In the genomic region with DNA sequence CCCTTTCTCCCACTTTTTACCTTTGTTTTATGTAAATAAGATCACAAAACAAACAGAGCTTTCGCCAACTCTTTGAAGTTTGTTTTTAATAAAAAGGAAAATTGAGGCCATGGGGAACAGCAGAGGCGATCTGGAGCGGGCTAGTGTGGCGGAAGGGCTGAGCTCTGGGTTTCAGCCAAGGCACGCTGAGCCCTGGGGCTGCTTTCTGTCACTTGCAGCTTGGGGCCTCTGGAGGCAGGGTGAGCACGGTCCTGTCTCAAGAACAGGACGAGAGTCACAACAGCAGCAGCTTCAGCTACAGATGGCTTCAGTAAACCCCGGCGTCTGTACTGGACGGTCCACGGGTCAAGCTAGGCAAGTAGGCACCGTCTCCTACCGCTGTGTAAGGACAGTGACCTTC, we compare ENCODE assay signal across 9 mouse cellular contexts.
DNase-seq lines count a peak whose midpoint lies in the region; ATAC-seq lines count a peak whose summit lies in the region.
"Had no signal": no experiment of that assay in that cellular context is flagged by ENCODE, and none has a peak within 500 bp of the region (broad histone marks: within the 10 kb centered on the region; RNA-seq: fewer than 3 reads in every experiment).

No protein-coding gene starts in this region.

- H3K27me3 ChIP-seq in heart, embryonic 15.5 days = no peaks in the 10 kb centered on the region
- H3K27me3 ChIP-seq in midbrain, embryonic 10.5 days (ENCODE audit: low read depth, poor library complexity, severe bottlenecking) = no peaks in the 10 kb centered on the region; the same call in 1 of the 2 replicates

- peak; percentile 81 for ATAC-seq in heart, embryonic 15.5 days (replicated peaks; ENCODE audit: insufficient number of reproducible peaks, insufficient read depth, low FRiP score, low read depth)

- peak overlapping the region; percentile 43 for H3K4me2 ChIP-seq in heart, embryonic 15.5 days

- peak; percentile 48 for DNase-seq in right cerebral cortex, postnatal 4 days
- DNase-seq in right cerebral cortex, postnatal 36 days (ENCODE audit: low spot score in 2 of 2) = no peak
- DNase-seq in embryo, embryonic 11 days = peak; percentile 70
- peak; percentile 81 for DNase-seq in kidney, postnatal 10 days
- DNase-seq in midbrain, embryonic 10.5 days (ENCODE audit: low spot score) = peak; percentile 53
- DNase-seq in thymus, postnatal 0 days (ENCODE audit: low spot score) = no peak
- no peak for DNase-seq in thymus, postnatal 14 days

- no peak overlapping the region for H3K4me3 ChIP-seq in heart, embryonic 15.5 days
- no peak overlapping the region for H3K4me3 ChIP-seq in midbrain, embryonic 10.5 days

- WGBS in heart, embryonic 15.5 days = 12% methylated on average over 13 of the region's 13 CpGs
- WGBS in midbrain, embryonic 10.5 days = 39% methylated on average over 13 of the region's 13 CpGs

- no peaks in the 10 kb centered on the region for H3K9me3 ChIP-seq in heart, embryonic 15.5 days (replicated peaks)
- no peaks in the 10 kb centered on the region for H3K9me3 ChIP-seq in midbrain, embryonic 10.5 days (replicated peaks)

- H3K27ac ChIP-seq in heart, embryonic 15.5 days = peak overlapping the region; percentile 17; the same call in 1 of the 2 replicates
- H3K27ac ChIP-seq in midbrain, embryonic 10.5 days (replicated peaks) = peak overlapping the region; percentile 19; the same call in 1 of the 2 replicates
- H3K27ac ChIP-seq: macrophage had no signal

- H3K4me1 ChIP-seq in heart, embryonic 15.5 days (replicated peaks) = peaks cover 18% of the 10 kb centered on the region
- peaks cover 33% of the 10 kb centered on the region for H3K4me1 ChIP-seq in midbrain, embryonic 10.5 days

- H3K36me3 ChIP-seq in heart, embryonic 15.5 days = no peaks in the 10 kb centered on the region
- no peaks in the 10 kb centered on the region for H3K36me3 ChIP-seq in midbrain, embryonic 10.5 days

- H3K9ac ChIP-seq in heart, embryonic 15.5 days = no peak overlapping the region

Comparison
In these comparisons a context has a peak if more than half of its experiments do, and no peak if none do; other contexts are left out.
1. DNase-seq: peak in right cerebral cortex, postnatal 4 days (single experiment), embryo, embryonic 11 days (single experiment), kidney, postnatal 10 days (single experiment) and midbrain, embryonic 10.5 days (single experiment); none in right cerebral cortex, postnatal 36 days (0 of 2), thymus, postnatal 0 days (single experiment) and thymus, postnatal 14 days (single experiment).